Mouse (Mus musculus): ENCODE results near the gene Plod1. TPM values are rescaled to one million over a fixed set of nuclear protein-coding genes. Genes with fewer than 3 reads are reported as not detected.

The Plod1 gene
- total and polyA plus RNA-seq, 3 experiments = 7.2 to 20.8 TPM; not detected in 1

DNA sequence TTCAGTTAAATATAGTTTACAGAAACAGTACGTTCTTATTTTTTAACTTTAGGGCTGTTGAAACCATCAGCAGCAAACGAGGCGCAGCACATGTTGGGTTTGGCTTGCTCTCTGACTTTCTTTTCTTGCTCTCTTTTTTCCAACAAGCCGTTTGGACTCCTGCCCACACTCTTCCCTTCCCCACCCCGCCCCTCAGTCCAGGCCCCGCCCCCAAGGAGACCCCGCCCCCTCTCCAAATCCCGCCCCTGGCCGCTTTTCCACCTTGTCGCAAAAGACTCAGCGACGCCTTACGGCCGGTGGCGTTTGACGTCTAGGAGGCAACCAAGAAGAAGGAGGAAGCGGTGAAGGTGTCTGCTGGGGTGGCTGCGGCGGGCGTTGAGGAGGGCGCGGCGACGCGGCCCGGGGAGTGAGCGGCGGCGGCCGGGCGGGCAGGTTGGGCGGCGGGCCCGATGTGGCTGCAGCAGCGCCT lies 4.0 kb upstream of the Plod1 start, which contains the start of gene 2510039O18Rik (continued):
- TF ChIP-seq GATA1 (IDR thresholded peaks at IDR 0.05; ENCODE audit: low read depth, low read length) (no peak), ETS1 (IDR thresholded peaks at IDR 0.05; ENCODE audit: low read depth, low read length) (0 out of 2 replicates have a peak, but pooled peaks have one; percentile 7)

GRCm38 (mm10) chr4:147940111-147940510 lies 3.5 kb upstream of the Plod1 start:
- Histone ChIP-seq H3K79me2 (ENCODE audit: control insufficient read depth, insufficient read depth, low read length, poor library complexity) (peaks cover 34% of the 10 kb centered on the region), H3K9me3 (replicated peaks; ENCODE audit: insufficient read depth, low read length) (no peaks in the 10 kb centered on the region), H3K27me3 (ENCODE audit: control insufficient read depth in 1 of 2, insufficient read depth in 2 of 2, low read length in 2 of 2) (no peaks in the 10 kb centered on the region), H3K4me1 (ENCODE audit: control insufficient read depth in 1 of 2, insufficient read depth in 2 of 2, low read length in 2 of 2) (peaks cover 7 to 34% of the 10 kb centered on the region in 2 experiments), H3K9ac (ENCODE audit: control insufficient read depth, low read depth, low read length, poor library complexity, severe bottlenecking) (peak overlapping the region; percentile 48), H3K4me3 (ENCODE audit: control insufficient read depth in 1 of 2, insufficient read depth in 1 of 2, low read depth in 2 of 2, low read length in 2 of 2) (peak overlapping the region; percentile 37 to 73), H3K27ac (ENCODE audit: control insufficient read depth, low read depth, low read length) (peak overlapping the region; percentile 67), H3K36me3 (ENCODE audit: control insufficient read depth in 1 of 2, insufficient read depth in 2 of 2, low read length in 2 of 2) (peaks cover 0 to 13% of the 10 kb centered on the region in 2 experiments; a peak in 3 of 4 replicates)
- DNase-seq (ENCODE audit: low read depth, low spot score) = no peak
- TF ChIP-seq CHD2 (IDR thresholded peaks at IDR 0.05; ENCODE audit: low read length) (no peak), MYB (IDR thresholded peaks at IDR 0.05; ENCODE audit: low read depth, low read length) (no peak), MYC (IDR thresholded peaks at IDR 0.05; ENCODE audit: low read depth, low read length) (no peak), KAT2A (conservative IDR thresholded peaks at IDR 0.05; ENCODE audit: low read depth, low read length) (no peak), ZKSCAN1 (IDR thresholded peaks at IDR 0.05; ENCODE audit: low read depth, low read length) (no peak), NELFE (IDR thresholded peaks at IDR 0.05; ENCODE audit: low read depth, low read length) (no peak), EP300 (IDR thresholded peaks at IDR 0.05; ENCODE audit: low read depth in 1 of 2, low read length in 2 of 2) (no peak), GABPA (IDR thresholded peaks at IDR 0.05; ENCODE audit: low read depth, low read length) (no peak), SIN3A (IDR thresholded peaks at IDR 0.05; ENCODE audit: low read length) (no peak)

DNA sequence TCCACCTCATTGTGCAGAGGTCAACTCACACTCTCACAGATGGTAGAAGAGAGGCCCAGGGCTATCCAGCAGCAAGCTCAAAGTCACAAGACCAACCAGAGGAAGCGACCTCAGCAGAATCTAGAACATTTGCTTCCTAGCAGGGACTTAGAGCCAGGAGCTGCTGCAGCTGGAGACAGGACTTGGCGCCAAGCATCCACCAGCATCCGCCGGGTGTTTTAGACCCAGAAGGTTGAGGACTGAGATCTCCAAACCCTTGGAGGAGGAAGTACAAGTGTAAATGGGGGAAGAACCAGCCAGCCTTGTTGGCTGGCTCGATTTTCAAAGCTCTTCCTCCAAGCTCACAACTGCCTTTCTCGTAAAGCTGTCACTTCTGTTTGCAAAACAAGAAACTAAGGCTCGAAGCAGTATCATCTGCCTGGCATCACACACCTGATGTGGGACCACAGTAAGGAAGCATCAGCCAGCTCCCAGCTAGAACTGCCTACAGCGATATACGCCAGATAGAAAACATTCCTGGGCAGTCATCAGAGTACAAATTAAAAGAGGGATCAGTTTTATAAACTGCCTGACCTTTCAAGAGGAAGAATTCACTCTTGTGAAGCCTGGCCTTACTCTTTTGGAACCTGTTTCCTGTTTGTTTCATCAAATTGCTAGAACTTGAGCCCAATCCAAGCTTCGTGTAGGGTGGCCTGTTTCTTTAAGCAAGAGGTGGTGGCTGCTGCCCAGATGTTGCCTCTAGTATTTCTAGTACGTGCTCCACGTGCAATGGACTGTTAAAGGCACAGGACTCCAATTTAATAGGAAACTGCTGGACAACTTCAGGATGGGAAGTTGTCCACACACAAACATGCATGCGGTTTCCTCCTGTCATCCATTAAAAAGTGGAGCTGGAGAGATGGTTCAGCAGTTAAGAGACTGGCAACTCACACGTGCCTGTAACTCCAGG lies 1.9 kb upstream of the Plod1 start:
- Histone ChIP-seq H3K9ac (ENCODE audit: control insufficient read depth, low read depth, low read length, poor library complexity, severe bottlenecking) (peak overlapping the region; percentile 36), H3K36me3 (ENCODE audit: control insufficient read depth in 1 of 2, insufficient read depth in 2 of 2, low read length in 2 of 2) (peaks cover 0 to 11% of the 10 kb centered on the region in 2 experiments; a peak in 2 of 4 replicates), H3K79me2 (ENCODE audit: control insufficient read depth, insufficient read depth, low read length, poor library complexity) (peaks cover 27% of the 10 kb centered on the region), H3K27ac (ENCODE audit: control insufficient read depth, low read depth, low read length) (peak overlapping the region; percentile 43), H3K4me1 (ENCODE audit: control insufficient read depth in 1 of 2, insufficient read depth in 2 of 2, low read length in 2 of 2) (peaks cover 7 to 33% of the 10 kb centered on the region in 2 experiments), H3K4me3 (ENCODE audit: control insufficient read depth in 1 of 2, insufficient read depth in 1 of 2, low read depth in 2 of 2, low read length in 2 of 2) (peak overlapping the region; percentile 23 to 39), H3K9me3 (replicated peaks; ENCODE audit: insufficient read depth, low read length) (no peaks in the 10 kb centered on the region), H3K27me3 (ENCODE audit: control insufficient read depth in 1 of 2, insufficient read depth in 2 of 2, low read length in 2 of 2) (no peaks in the 10 kb centered on the region)
- peak; percentile 76 for DNase-seq (ENCODE audit: low read depth, low spot score)
- TF ChIP-seq TAL1 (IDR thresholded peaks at IDR 0.05; ENCODE audit: low read length) (no peak), ZKSCAN1 (IDR thresholded peaks at IDR 0.05; ENCODE audit: low read depth, low read length) (no peak), RAD21 (IDR thresholded peaks at IDR 0.05; ENCODE audit: low read depth, low read length) (no peak), MAFK (IDR thresholded peaks at IDR 0.05; ENCODE audit: borderline replicate concordance, low read depth, low read length) (no peak), ETS1 (IDR thresholded peaks at IDR 0.05; ENCODE audit: low read depth, low read length) (no peak), SIN3A (IDR thresholded peaks at IDR 0.05; ENCODE audit: low read length) (peak; percentile 96), TBP (IDR thresholded peaks at IDR 0.05; ENCODE audit: low read depth, low read length) (peak; percentile 58; the same call in 1 of the 2 replicates), GABPA (IDR thresholded peaks at IDR 0.05; ENCODE audit: low read depth, low read length) (no peak), CHD1 (IDR thresholded peaks at IDR 0.05; ENCODE audit: low read depth, low read length) (no peak), E2F4 (IDR thresholded peaks at IDR 0.05; ENCODE audit: borderline replicate concordance, low read depth, low read length) (no peak), GATA1 (IDR thresholded peaks at IDR 0.05; ENCODE audit: low read depth, low read length) (no peak), MYC (IDR thresholded peaks at IDR 0.05; ENCODE audit: low read depth, low read length) (peak; percentile 82), USF2 (IDR thresholded peaks at IDR 0.05; ENCODE audit: borderline replicate concordance in 1 of 2, insufficient read depth in 1 of 2, low read depth in 1 of 2, low read length in 2 of 2) (no peak), BHLHE40 (IDR thresholded peaks at IDR 0.05; ENCODE audit: borderline replicate concordance, low read depth, low read length) (peak; percentile 79; the same call in 1 of the 2 replicates), CHD2 (IDR thresholded peaks at IDR 0.05; ENCODE audit: low read length) (no peak), MYB (IDR thresholded peaks at IDR 0.05; ENCODE audit: low read depth, low read length) (no peak), CTCF (IDR thresholded peaks at IDR 0.05 in 2 of 3, conservative IDR thresholded peaks at IDR 0.05 in 1 of 3; ENCODE audit: control insufficient read depth in 1 of 3, insufficient read depth in 1 of 3, low read depth in 2 of 3, low read length in 3 of 3, poor library complexity in 1 of 3, severe bottlenecking in 1 of 3) (no peak), UBTF (IDR thresholded peaks at IDR 0.05; ENCODE audit: borderline replicate concordance, insufficient read depth, low read depth, low read length) (no peak), NELFE (IDR thresholded peaks at IDR 0.05; ENCODE audit: low read depth, low read length) (0 out of 2 replicates have a peak, but pooled peaks have one; percentile 20), POLR2A (IDR thresholded peaks at IDR 0.05; ENCODE audit: control insufficient read depth in 1 of 2, insufficient read depth in 1 of 2, low read depth in 1 of 2, low read length in 2 of 2, poor library complexity in 1 of 2) (peak in 1 of 2 experiments; percentile 31; a peak in 1 of 4 replicates), NRF1 (IDR thresholded peaks at IDR 0.05; ENCODE audit: insufficient read depth, low read depth, low read length, poor library complexity, severe bottlenecking) (no peak), ZC3H11A (IDR thresholded peaks at IDR 0.05; ENCODE audit: low read depth, low read length) (no peak)

Measured in MEL (cell line).